Mouse (Mus musculus) heart, embryonic 15.5 days (tissue): ENCODE measurements around the gene H2-T3. TPM values are rescaled to one million over a fixed set of nuclear protein-coding genes. Genes with fewer than 3 reads are reported as not detected.
"Not testable (repeated sequence)": the region's sequence is repeated elsewhere in the genome, so short reads cannot be mapped to it uniquely, and the experiment has no call there.

Source experiments
- ATAC-seq: fragments of 200-750 bp; cut with Nextera tagmentation; replicated peaks from 2 replicates; pipeline ENCODE4 v1.8.0; 2017; ENCODE audit warnings: low read depth, moderate TSS enrichment; ENCODE audit not compliant: insufficient number of reproducible peaks, insufficient read depth, low FRiP score
- H3K27ac ChIP-seq: fragments of 300-500 bp; sonication (generic); 2 replicates; pipeline ENCODE4 v1.5.1; 2015; ENCODE audit warnings: mild to moderate bottlenecking, inconsistent platforms
- H3K27me3 ChIP-seq: fragments of 300-500 bp; sonication (generic); 2 replicates; pipeline ENCODE4 v1.6.1; 2015; ENCODE audit warnings: inconsistent platforms
- H3K36me3 ChIP-seq: fragments of 300-500 bp; sonication (generic); 2 replicates; pipeline ENCODE4 v1.6.1; 2015; ENCODE audit warnings: mild to moderate bottlenecking, inconsistent platforms
- H3K4me1 ChIP-seq: fragments of 300-500 bp; sonication (generic); replicated peaks from 2 replicates; pipeline ENCODE4 v1.6.1; 2015; ENCODE audit warnings: inconsistent platforms
- H3K4me2 ChIP-seq: fragments of 300-500 bp; sonication (generic); 2 replicates; pipeline ENCODE4 v1.6.1; 2015; ENCODE audit warnings: inconsistent platforms, mild to moderate bottlenecking, moderate library complexity
- H3K4me3 ChIP-seq: fragments of 300-500 bp; sonication (generic); 2 replicates; pipeline ENCODE4 v1.5.1; 2015; ENCODE audit warnings: mild to moderate bottlenecking, inconsistent platforms
- H3K9ac ChIP-seq: fragments of 300-500 bp; sonication (generic); 2 replicates; pipeline ENCODE4 v1.6.1; 2015; ENCODE audit warnings: mild to moderate bottlenecking, inconsistent platforms
- H3K9me3 ChIP-seq: fragments of 300-500 bp; sonication (generic); replicated peaks from 2 replicates; pipeline ENCODE4 v1.6.1; 2016; ENCODE audit warnings: inconsistent platforms
- WGBS: fragments of 180-500 bp; shearing (Covaris S2); methylation state at CpG from one replicate; pipeline ENCODE4 v1.1.7; 2015; ENCODE audit warnings: mixed read lengths; 5-methylcytosine and 5-hydroxymethylcytosine counted together
- polyA plus RNA-seq: library from polyadenylated mRNA; unstranded; fragments of >200 nt; fragmentation: Nextera tagmentation; extraction: Ambion mirVana; gene quantifications from 2 replicates; pipeline ENCODE4 v1.2.1, GENCODE M21; 2015

The H2-T3 gene
- polyA plus RNA-seq: 0.36 TPM in 1 of 2 replicates, not detected in the other

- Histone ChIP-seq H3K27ac (no peak within 1 kb of the TSS), H3K9me3 (no peaks in the 10 kb centered on the region), H3K27me3 (peaks cover 83% of the 10 kb centered on the region), H3K9ac (no peak within 1 kb of the TSS), H3K4me1 (no peaks in the 10 kb centered on the region), H3K4me2 (no peak within 1 kb of the TSS), H3K36me3 (no peaks in the 10 kb centered on the region), H3K4me3 (no peak within 1 kb of the TSS)
- no peak for ATAC-seq
- 65% methylated on average over 2 of the region's 2 CpGs for WGBS
Observed at GRCm38 (mm10) chr17:36190169-36190507, at the start of gene H2-T3. H2-T3 (minus strand) TSS chr17:36190287.

- ATAC-seq: 0 out of 2 replicates have a peak, but pooled peaks have one; percentile 27
- H3K4me2 ChIP-seq: peak overlapping the region; percentile 79
- H3K36me3 ChIP-seq: no peaks in the 10 kb centered on the region
- H3K27ac ChIP-seq: no peak overlapping the region
- WGBS: 1% methylated on average over 27 of the region's 27 CpGs
- H3K9ac ChIP-seq: peak overlapping the region; percentile 34
- H3K4me3 ChIP-seq: peak overlapping the region; percentile 43
- H3K27me3 ChIP-seq: peaks cover 34% of the 10 kb centered on the region
- peaks cover 11% of the 10 kb centered on the region for H3K4me1 ChIP-seq
- no peaks in the 10 kb centered on the region for H3K9me3 ChIP-seq
Observed at GRCm38 (mm10) chr17:36237321-36237921, 47.3 kb upstream of the H2-T3 start.

GRCm38 (mm10) chr17:36235300-36235699 is 45.2 kb upstream of the H2-T3 start:
- ATAC-seq, H3K4me1 ChIP-seq, H3K9ac ChIP-seq, H3K36me3 ChIP-seq, H3K4me3 ChIP-seq, H3K4me2 ChIP-seq, H3K27ac ChIP-seq, H3K9me3 ChIP-seq: not testable (repeated sequence)
- 13% methylated on average over 8 of the region's 9 CpGs for WGBS
- H3K27me3 ChIP-seq: peaks cover 32% of the 10 kb centered on the region

- Histone ChIP-seq H3K27me3 (peaks cover 28% of the 10 kb centered on the region), H3K27ac (no peak overlapping the region), H3K9me3 (no peaks in the 10 kb centered on the region), H3K36me3 (no peaks in the 10 kb centered on the region), H3K4me3 (no peak overlapping the region), H3K4me2 (no peak overlapping the region), H3K4me1 (peaks cover 8% of the 10 kb centered on the region), H3K9ac (no peak overlapping the region)
- 77% methylated on average over 5 of the region's 5 CpGs for WGBS
- ATAC-seq: no peak
Observed at GRCm38 (mm10) chr17:36233572-36233971, 43.5 kb upstream of the H2-T3 start.

GRCm38 (mm10) chr17:36231318-36231717 is 41.2 kb upstream of the H2-T3 start:
- H3K27ac ChIP-seq: no peak overlapping the region
- peaks cover 25% of the 10 kb centered on the region for H3K27me3 ChIP-seq
- H3K9me3 ChIP-seq: no peaks in the 10 kb centered on the region
- 7% methylated on average over 36 of the region's 36 CpGs for WGBS
- no peak for ATAC-seq
- no peaks in the 10 kb centered on the region for H3K4me1 ChIP-seq
- no peak overlapping the region for H3K4me3 ChIP-seq
- H3K36me3 ChIP-seq: no peaks in the 10 kb centered on the region
- H3K4me2 ChIP-seq: no peak overlapping the region
- H3K9ac ChIP-seq: no peak overlapping the region

- Histone ChIP-seq H3K4me3 (no peak overlapping the region), H3K27ac (no peak overlapping the region), H3K36me3 (no peaks in the 10 kb centered on the region), H3K4me2 (no peak overlapping the region), H3K9ac (no peak overlapping the region), H3K27me3 (peaks cover 32% of the 10 kb centered on the region), H3K9me3 (no peaks in the 10 kb centered on the region), H3K4me1 (peaks cover 5% of the 10 kb centered on the region; the same call in 1 of the 2 replicates)
- 4% methylated on average over 5 of the region's 5 CpGs for WGBS
- no peak for ATAC-seq
Observed at GRCm38 (mm10) chr17:36229046-36229445, 39.0 kb upstream of the H2-T3 start.

GRCm38 (mm10) chr17:36226921-36227320 is 36.8 kb upstream of the H2-T3 start:
- no peaks in the 10 kb centered on the region for H3K36me3 ChIP-seq
- H3K27me3 ChIP-seq: peaks cover 42% of the 10 kb centered on the region
- no peaks in the 10 kb centered on the region for H3K9me3 ChIP-seq
- H3K27ac ChIP-seq: no peak overlapping the region
- 21% methylated on average over 8 of the region's 8 CpGs for WGBS
- ATAC-seq: no peak
- H3K9ac ChIP-seq: no peak overlapping the region
- H3K4me1 ChIP-seq: peaks cover 5% of the 10 kb centered on the region; the same call in 1 of the 2 replicates
- H3K4me2 ChIP-seq: no peak overlapping the region
- no peak overlapping the region for H3K4me3 ChIP-seq

- peaks cover 47% of the 10 kb centered on the region for H3K27me3 ChIP-seq
- H3K36me3 ChIP-seq: no peaks in the 10 kb centered on the region
- H3K9ac ChIP-seq: 0 out of 2 replicates have a peak overlapping the region, but pooled peaks have one; percentile 25
- no peak overlapping the region for H3K27ac ChIP-seq
- 7% methylated on average over 9 of the region's 9 CpGs for WGBS
- peaks cover 5% of the 10 kb centered on the region; the same call in 1 of the 2 replicates for H3K4me1 ChIP-seq
- H3K4me3 ChIP-seq: peak overlapping the region; percentile 6; the same call in 1 of the 2 replicates
- H3K4me2 ChIP-seq: peak overlapping the region; percentile 38
- H3K9me3 ChIP-seq: no peaks in the 10 kb centered on the region
- peak; percentile 43; the same call in 1 of the 2 replicates for ATAC-seq
Observed at GRCm38 (mm10) chr17:36225231-36225824, 35.2 kb upstream of the H2-T3 start.

GRCm38 (mm10) chr17:36224451-36224850 is 34.4 kb upstream of the H2-T3 start:
- Histone ChIP-seq H3K4me2 (no peak overlapping the region), H3K9ac (no peak overlapping the region), H3K27me3 (peaks cover 51% of the 10 kb centered on the region), H3K9me3 (no peaks in the 10 kb centered on the region), H3K4me1 (peaks cover 5% of the 10 kb centered on the region; the same call in 1 of the 2 replicates), H3K4me3 (no peak overlapping the region), H3K27ac (no peak overlapping the region), H3K36me3 (no peaks in the 10 kb centered on the region)
- 46% methylated on average over 3 of the region's 3 CpGs for WGBS
- ATAC-seq: no peak

- Histone ChIP-seq H3K9ac (no peak overlapping the region), H3K27ac (no peak overlapping the region), H3K4me3 (no peak overlapping the region), H3K4me1 (peaks cover 5% of the 10 kb centered on the region; the same call in 1 of the 2 replicates), H3K4me2 (no peak overlapping the region), H3K9me3 (no peaks in the 10 kb centered on the region), H3K36me3 (no peaks in the 10 kb centered on the region), H3K27me3 (peaks cover 66% of the 10 kb centered on the region)
- no peak for ATAC-seq
- 48% methylated on average over 5 of the region's 5 CpGs for WGBS
Observed at GRCm38 (mm10) chr17:36218594-36219155, 28.6 kb upstream of the H2-T3 start.

GRCm38 (mm10) chr17:36215586-36215985 is 25.5 kb upstream of the H2-T3 start:
- WGBS: 3% methylated on average over 20 of the region's 20 CpGs
- H3K4me1 ChIP-seq: peaks cover 5% of the 10 kb centered on the region; the same call in 1 of the 2 replicates
- no peaks in the 10 kb centered on the region for H3K36me3 ChIP-seq
- H3K9ac ChIP-seq: no peak overlapping the region
- H3K4me3 ChIP-seq: 0 out of 2 replicates have a peak overlapping the region, but pooled peaks have one; percentile 0
- peaks cover 76% of the 10 kb centered on the region for H3K27me3 ChIP-seq
- ATAC-seq: no peak
- no peaks in the 10 kb centered on the region for H3K9me3 ChIP-seq
- H3K27ac ChIP-seq: no peak overlapping the region
- peak overlapping the region; percentile 23 for H3K4me2 ChIP-seq
